Mouse (Mus musculus): ENCODE results near the gene Creb5.

GRCm38 (mm10) chr6:53575836-53576235, 288.8 kb downstream of the Creb5 start:
- no peak for TF ChIP-seq ZC3H11A (IDR thresholded peaks at IDR 0.05; ENCODE audit: borderline replicate concordance, low read depth, low read length)
- no peak for TF ChIP-seq ZNF384 (IDR thresholded peaks at IDR 0.05; ENCODE audit: low read depth, low read length)
